Mouse (Mus musculus) heart, embryonic 11.5 days (tissue): ENCODE results near the gene Mrpl28. TPM values are rescaled to one million over a fixed set of nuclear protein-coding genes. Genes with fewer than 3 reads are reported as not detected.
A peak's percentile ranks its signal among the peaks of the same experiment; 100 is the strongest.
"Not testable (repeated sequence)": the region's sequence is repeated elsewhere in the genome, so short reads cannot be mapped to it uniquely, and the experiment has no call there.

ENCODE experiments used
- ATAC-seq: fragments of 200-750 bp; cut with Nextera tagmentation; replicated peaks from 2 replicates; pipeline ENCODE4 v1.8.0; 2017; ENCODE audit warnings: moderate library complexity; ENCODE audit not compliant: insufficient number of reproducible peaks, low FRiP score, low TSS enrichment
- H3K27ac ChIP-seq: fragments of 300-500 bp; sonication (generic); 2 replicates; pipeline ENCODE4 v1.5.1; 2014; ENCODE audit warnings: mild to moderate bottlenecking, low read depth, low read length
- H3K27me3 ChIP-seq: fragments of 300-500 bp; sonication (generic); 2 replicates; pipeline ENCODE4 v1.6.1; 2014; ENCODE audit warnings: mild to moderate bottlenecking, low read length, mixed read lengths; ENCODE audit not compliant: control insufficient read depth, insufficient read depth
- H3K36me3 ChIP-seq: fragments of 300-500 bp; sonication (generic); 2 replicates; pipeline ENCODE4 v1.6.1; 2014; ENCODE audit warnings: mild to moderate bottlenecking, low read length, moderate library complexity, mixed read lengths; ENCODE audit not compliant: control insufficient read depth, insufficient read depth
- H3K4me1 ChIP-seq: fragments of 300-500 bp; sonication (generic); 2 replicates; pipeline ENCODE4 v1.6.1; 2014; ENCODE audit warnings: low read length; ENCODE audit not compliant: control insufficient read depth, insufficient read depth
- H3K4me2 ChIP-seq: fragments of 300-500 bp; sonication (generic); 2 replicates; pipeline ENCODE4 v1.6.1; 2014; ENCODE audit warnings: mild to moderate bottlenecking, moderate library complexity
- H3K4me3 ChIP-seq: fragments of 300-500 bp; sonication (generic); 2 replicates; pipeline ENCODE4 v1.5.1; 2014; ENCODE audit warnings: low read depth, low read length
- H3K9ac ChIP-seq: fragments of 300-500 bp; sonication (generic); 2 replicates; pipeline ENCODE4 v1.6.1; 2014; ENCODE audit warnings: mild to moderate bottlenecking, low read depth, low read length, moderate library complexity
- H3K9me3 ChIP-seq: fragments of 300-500 bp; sonication (generic); replicated peaks from 2 replicates; pipeline ENCODE4 v1.6.1; 2016; ENCODE audit warnings: low read length; ENCODE audit not compliant: control insufficient read depth
- WGBS: fragments of 180-500 bp; shearing (Covaris S2); extraction: QIAGEN DNeasy Blood & Tissue Kit; methylation state at CpG from one replicate; pipeline ENCODE4 v1.1.7; 2014; ENCODE audit not compliant: insufficient replicate concordance; 5-methylcytosine and 5-hydroxymethylcytosine counted together
- polyA plus RNA-seq: library from polyadenylated mRNA; unstranded; fragments of >200 nt; fragmentation: Nextera tagmentation; extraction: Ambion mirVana; gene quantifications from 2 replicates; pipeline ENCODE4 v1.2.1, GENCODE M21; 2014

Gene Mrpl28
- polyA plus RNA-seq, 1 experiment from 2014 or later = 257 TPM

DNA sequence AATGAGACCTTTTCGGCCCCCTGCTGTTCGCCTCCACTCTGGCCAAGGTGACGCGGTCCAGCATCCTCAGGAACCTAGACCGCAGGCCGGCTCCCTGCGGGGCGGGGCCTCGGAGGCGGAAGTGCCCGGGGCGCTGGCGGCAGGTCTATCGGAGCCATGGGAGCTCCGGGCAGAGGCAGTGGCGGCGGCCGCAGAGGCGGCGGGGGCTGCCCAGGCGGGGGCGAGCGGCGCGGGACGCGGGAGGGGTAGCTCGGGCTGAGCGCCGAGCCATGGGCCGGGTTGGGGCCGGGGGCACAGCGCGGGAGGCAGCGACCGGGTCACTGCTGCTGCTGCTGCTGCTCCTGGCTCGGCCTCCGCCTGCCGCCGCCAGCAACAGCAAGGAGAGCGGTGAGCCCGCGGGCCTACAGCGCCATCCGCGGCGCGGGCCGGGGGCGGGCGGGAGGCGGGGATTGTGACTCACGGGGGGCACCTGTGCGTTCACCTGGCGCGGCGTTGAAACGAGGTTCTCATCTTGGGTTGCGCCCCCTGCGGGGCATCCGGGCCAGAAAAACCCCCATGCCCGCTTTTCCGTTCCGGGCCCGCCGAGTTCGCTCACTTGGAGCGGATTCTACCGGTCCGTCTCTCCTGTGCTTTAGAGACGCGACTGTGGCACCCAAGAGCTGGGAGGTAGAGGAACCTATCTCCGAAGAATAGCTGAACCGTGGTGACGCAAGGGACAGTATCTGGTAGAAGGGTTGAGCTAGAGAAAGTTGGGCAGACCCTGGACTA lies 9.9 kb upstream of the Mrpl28 start, which contains the start of gene Tmem8:
Gene Tmem8, plus strand, starts transcription at position 119 of the 768 bp plus-strand sequence.
- Histone ChIP-seq H3K36me3 (no peaks in the 10 kb centered on the region), H3K4me1 (peaks cover 8% of the 10 kb centered on the region), H3K9ac (peak within 1 kb of the TSS; percentile 73), H3K27me3 (peaks cover 82% of the 10 kb centered on the region), H3K4me2 (peak within 1 kb of the TSS; percentile 88), H3K27ac (no peak within 1 kb of the TSS), H3K9me3 (no peaks in the 10 kb centered on the region), H3K4me3 (peak within 1 kb of the TSS; percentile 65)
- under 1% methylated on average over 57 of the region's 75 CpGs for WGBS
- ATAC-seq = peak; percentile 66

DNA sequence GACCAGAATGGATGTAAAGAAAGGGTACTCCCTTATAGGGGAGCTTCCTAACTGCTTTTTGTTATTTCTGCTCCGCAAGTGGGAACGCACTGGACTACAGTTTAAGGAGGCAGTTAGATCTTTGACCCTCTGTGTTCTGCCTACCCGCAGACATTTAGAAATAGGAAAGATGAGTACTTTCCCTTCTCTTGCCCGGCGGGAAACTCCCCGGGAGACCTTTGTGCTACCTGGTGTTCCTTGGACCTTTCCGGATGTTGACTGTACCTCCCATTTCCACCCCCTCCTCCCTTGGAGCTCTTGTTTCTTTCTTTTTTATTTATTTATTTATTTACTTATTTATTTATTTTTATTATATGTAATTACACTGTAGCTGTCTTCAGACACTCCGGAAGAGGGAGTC lies 9.2 kb upstream of the Mrpl28 start:
- Histone ChIP-seq H3K9me3 (no peaks in the 10 kb centered on the region), H3K27me3 (peaks cover 82% of the 10 kb centered on the region), H3K4me1 (peaks cover 8% of the 10 kb centered on the region), H3K9ac (peak overlapping the region; percentile 73; the same call in 1 of the 2 replicates), H3K27ac (no peak overlapping the region), H3K4me2 (peak overlapping the region; percentile 88), H3K36me3 (no peaks in the 10 kb centered on the region), H3K4me3 (peak overlapping the region; percentile 65)
- 15% methylated on average over 8 of the region's 8 CpGs for WGBS
- no peak for ATAC-seq

DNA sequence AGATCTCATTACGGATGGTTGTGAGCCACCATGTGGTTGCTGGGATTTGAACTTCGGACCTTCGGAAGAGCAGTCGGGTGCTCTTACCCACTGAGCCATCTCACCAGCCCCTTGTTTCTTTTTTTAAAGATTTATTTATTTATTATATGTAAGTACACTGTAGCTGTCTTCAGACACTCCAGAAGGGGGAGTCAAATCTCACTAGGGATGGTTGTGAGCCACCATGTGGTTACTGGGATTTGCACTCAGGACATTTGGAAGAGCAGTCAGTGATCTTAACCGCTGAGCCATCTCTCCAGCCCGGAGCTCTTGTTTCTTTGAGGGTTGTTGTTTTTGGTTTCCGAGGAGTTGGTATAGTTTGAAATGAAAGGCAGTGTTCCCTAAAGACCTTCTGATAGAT lies 8.8 kb upstream of the Mrpl28 start:
- peaks cover 85% of the 10 kb centered on the region for H3K27me3 ChIP-seq
- WGBS = 59% methylated on average over 7 of the region's 7 CpGs
- H3K9me3 ChIP-seq, H3K4me2 ChIP-seq, H3K36me3 ChIP-seq, H3K27ac ChIP-seq, H3K9ac ChIP-seq, H3K4me1 ChIP-seq, H3K4me3 ChIP-seq, ATAC-seq: not testable (repeated sequence)

DNA sequence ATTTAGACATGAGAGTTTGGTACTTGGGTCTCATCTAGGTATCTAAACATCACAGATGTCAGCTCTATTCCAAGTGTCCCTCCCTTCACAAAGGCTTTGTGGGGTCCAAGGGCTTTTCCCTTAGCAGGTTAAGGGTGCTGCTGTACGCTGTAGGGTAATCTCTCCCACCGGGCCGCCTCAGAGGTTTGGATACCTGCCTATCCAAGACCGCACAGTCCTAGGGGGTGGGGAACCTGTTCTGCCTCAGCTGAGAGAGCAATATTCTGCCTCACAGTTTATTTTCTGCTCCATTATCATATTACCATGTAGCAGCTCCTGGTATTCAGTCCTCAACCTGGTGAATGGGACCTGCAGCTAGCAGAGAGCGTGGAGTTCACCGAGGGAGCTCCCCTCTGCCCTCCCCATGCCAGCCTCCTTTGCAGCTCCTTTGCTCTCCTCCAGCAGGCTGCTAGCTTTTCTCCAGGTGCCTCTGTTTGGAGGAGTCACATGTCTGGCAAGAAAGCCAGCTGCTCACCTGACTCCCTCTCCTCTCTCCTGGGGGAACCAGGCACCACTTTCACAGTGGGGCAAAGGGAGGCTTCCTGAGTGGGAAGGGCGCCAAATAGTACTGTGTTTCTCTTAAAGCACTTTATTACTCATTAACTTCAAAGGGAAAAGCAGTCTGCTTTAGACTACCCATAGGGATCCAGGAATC lies 7.9 kb upstream of the Mrpl28 start:
- WGBS = 78% methylated on average over 7 of the region's 7 CpGs
- no peak overlapping the region for H3K27ac ChIP-seq
- H3K27me3 ChIP-seq = peaks cover 86% of the 10 kb centered on the region
- no peak overlapping the region for H3K4me3 ChIP-seq
- H3K4me1 ChIP-seq = peaks cover 8% of the 10 kb centered on the region
- no peak overlapping the region for H3K9ac ChIP-seq
- H3K4me2 ChIP-seq = no peak overlapping the region
- no peaks in the 10 kb centered on the region for H3K9me3 ChIP-seq
- H3K36me3 ChIP-seq = no peaks in the 10 kb centered on the region
- ATAC-seq = no peak

DNA sequence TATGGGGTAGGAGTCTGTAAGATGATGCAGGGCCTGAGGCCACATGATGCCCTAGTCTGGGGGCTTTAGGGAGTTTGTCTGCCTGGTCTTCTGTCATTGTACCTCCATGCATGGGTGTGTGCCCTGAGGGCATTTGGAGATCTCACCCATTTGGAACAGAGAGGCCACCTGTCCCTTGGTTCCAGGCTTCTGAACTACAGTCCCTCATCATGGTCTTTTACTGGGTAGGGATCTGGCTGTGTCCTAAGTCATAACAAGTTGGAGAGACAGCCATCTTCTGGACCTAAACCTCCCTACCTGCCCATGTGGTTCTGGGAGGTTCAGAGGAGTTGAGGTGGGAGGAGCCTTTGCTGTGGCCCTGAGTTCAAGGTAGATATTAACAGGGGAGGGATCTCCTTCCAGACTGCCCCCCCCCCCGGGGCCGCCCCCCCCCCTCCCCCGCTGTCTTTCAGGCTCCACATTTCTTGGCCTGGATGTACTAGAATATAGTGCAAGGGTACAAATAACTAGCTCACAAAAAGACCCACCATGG lies 7.3 kb upstream of the Mrpl28 start:
- Histone ChIP-seq H3K9ac (no peak overlapping the region), H3K27me3 (peaks cover 79% of the 10 kb centered on the region), H3K4me1 (peaks cover 8% of the 10 kb centered on the region), H3K4me2 (no peak overlapping the region), H3K4me3 (no peak overlapping the region), H3K27ac (no peak overlapping the region), H3K9me3 (no peaks in the 10 kb centered on the region), H3K36me3 (no peaks in the 10 kb centered on the region)
- WGBS = 70% methylated on average over 3 of the region's 3 CpGs
- ATAC-seq = no peak

DNA sequence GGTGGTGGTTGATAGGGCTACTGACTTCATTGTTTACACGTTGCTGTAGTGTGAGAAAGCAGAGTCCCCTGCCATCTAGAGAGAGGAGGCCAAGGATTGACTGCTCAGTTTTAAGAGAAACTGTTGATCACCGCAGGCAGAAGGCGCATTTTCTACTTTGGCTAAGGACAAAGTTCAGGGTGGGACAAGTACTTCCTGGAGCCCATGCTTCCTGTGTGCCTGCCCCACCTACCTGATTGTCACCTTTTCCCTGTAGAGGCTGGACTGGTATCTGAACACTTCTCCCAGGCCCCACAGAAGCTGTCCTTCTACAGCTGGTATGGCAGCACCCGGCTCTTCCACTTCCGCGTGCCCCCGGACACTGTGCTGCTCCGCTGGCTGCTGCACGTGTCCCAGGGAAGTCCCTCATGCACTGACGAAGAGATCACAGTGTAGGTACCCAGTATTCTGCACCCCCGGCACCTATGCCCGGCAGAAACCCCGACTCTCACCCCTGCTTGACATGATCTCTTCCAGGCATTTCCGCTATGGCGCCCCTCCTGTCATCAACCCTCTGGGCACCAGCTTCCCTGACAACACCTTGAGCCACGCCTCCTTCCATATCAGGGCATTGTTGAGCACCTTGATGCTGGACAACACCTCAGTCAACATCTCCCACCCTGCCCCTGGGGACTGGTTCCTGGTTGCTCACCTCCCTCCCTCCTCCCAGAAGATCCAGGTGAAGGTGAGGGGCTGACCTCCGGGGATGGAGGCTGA lies 6.6 kb upstream of the Mrpl28 start:
- H3K9ac ChIP-seq = no peak overlapping the region
- no peak overlapping the region for H3K4me2 ChIP-seq
- H3K27ac ChIP-seq = no peak overlapping the region
- peaks cover 73% of the 10 kb centered on the region for H3K27me3 ChIP-seq
- H3K4me1 ChIP-seq = peaks cover 8% of the 10 kb centered on the region
- no peak for ATAC-seq
- no peak overlapping the region for H3K4me3 ChIP-seq
- H3K9me3 ChIP-seq = no peaks in the 10 kb centered on the region
- no peaks in the 10 kb centered on the region for H3K36me3 ChIP-seq
- WGBS = 78% methylated on average over 17 of the region's 17 CpGs

DNA sequence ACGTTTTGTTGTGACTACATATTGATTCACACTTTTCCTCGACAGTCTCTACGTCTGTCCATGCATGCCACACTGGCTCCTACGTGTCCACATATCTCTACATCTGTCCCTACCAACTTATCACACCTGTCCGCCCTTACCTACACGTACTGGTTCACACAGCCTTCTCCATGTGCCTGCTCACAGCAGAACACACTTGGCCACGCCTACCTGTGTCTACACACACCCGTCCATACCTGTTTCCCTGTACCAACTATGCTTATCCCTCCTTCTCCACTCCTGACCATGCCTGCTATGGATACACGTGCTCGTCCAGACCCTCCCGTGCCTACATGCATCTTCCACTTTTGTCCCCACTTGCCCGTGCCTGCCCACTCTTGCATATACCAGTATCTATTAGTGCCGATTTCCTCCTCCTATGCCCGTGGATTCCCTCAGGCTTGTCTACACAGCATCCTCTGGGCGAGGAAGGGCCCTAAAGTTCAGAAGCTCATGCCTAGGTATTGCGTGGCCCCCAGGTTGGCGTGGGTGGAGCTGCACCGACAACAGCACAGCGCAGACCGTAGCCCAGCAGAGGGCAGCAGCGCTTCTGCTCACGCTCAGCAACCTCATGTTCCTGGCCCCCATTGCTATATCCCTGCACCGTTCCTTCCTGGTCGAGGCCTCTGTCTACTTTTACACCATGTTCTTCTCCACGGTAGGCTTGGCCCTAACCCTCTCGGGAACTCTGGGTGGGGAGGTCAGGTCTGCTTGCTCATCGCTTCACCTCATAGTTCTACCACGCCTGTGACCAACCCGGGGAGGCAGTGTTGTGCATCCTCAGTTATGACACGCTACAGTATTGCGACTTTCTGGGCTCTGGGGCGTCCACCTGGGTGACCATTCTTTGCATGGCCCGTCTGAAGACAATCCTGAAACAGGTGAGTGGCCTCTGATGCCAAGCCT lies 3.3 kb upstream of the Mrpl28 start:
- Histone ChIP-seq H3K36me3 (no peaks in the 10 kb centered on the region), H3K4me1 (peaks cover 8% of the 10 kb centered on the region; the same call in 1 of the 2 replicates), H3K9ac (no peak overlapping the region), H3K27ac (no peak overlapping the region), H3K4me3 (no peak overlapping the region), H3K9me3 (no peaks in the 10 kb centered on the region), H3K4me2 (no peak overlapping the region), H3K27me3 (peaks cover 41% of the 10 kb centered on the region)
- ATAC-seq = no peak
- 46% methylated on average over 33 of the region's 33 CpGs for WGBS
